Mouse (Mus musculus): ENCODE results near the gene 2010109A12Rik. TPM values are rescaled to one million over a fixed set of nuclear protein-coding genes. Genes with fewer than 3 reads are reported as not detected.

Gene 2010109A12Rik
- polyA plus RNA-seq, 1 experiment from 2014 or later: 0.89 TPM

- Histone ChIP-seq H3K4me2 (no peak overlapping the region), H3K4me3 (no peak overlapping the region), H3K4me1 (no peaks in the 10 kb centered on the region), H3K9me3 (no peaks in the 10 kb centered on the region), H3K27me3 (no peaks in the 10 kb centered on the region), H3K9ac (no peak overlapping the region), H3K27ac (no peak overlapping the region), H3K36me3 (peaks cover 42% of the 10 kb centered on the region)
- no peak for ATAC-seq (ENCODE audit: insufficient number of reproducible peaks, insufficient read depth, low FRiP score, low TSS enrichment, low read depth)
- WGBS: 77% methylated on average over 3 of the region's 3 CpGs
Measured at GRCm38 (mm10) chr5:93189607-93190006, 16.7 kb upstream of the 2010109A12Rik start.

DNA sequence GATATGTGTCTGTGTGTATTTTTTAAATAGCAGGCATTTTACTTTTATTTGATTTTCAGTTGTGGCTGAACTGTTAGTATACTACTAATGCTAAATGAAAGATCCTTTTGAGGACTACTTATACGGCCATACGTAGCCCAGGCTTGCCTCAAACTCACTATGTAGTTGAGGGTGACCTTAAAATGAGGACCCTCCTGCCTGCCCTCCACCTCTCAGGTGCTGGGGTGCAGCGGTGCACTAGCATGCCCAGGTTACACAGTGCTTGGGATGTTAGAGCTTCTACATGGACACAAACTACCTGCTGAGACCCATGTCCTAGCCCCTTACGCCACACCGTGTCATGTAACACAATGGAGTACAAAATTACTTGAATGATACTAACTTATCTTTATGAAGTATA, 15.9 kb upstream of the 2010109A12Rik start:
- Histone ChIP-seq H3K9ac (no peak overlapping the region), H3K36me3 (peaks cover 37% of the 10 kb centered on the region), H3K4me2 (no peak overlapping the region), H3K27me3 (no peaks in the 10 kb centered on the region), H3K27ac (no peak overlapping the region), H3K9me3 (no peaks in the 10 kb centered on the region), H3K4me3 (no peak overlapping the region), H3K4me1 (no peaks in the 10 kb centered on the region)
- no peak for ATAC-seq (ENCODE audit: insufficient number of reproducible peaks, insufficient read depth, low FRiP score, low TSS enrichment, low read depth)
- 93% methylated on average over 5 of the region's 5 CpGs for WGBS

DNA sequence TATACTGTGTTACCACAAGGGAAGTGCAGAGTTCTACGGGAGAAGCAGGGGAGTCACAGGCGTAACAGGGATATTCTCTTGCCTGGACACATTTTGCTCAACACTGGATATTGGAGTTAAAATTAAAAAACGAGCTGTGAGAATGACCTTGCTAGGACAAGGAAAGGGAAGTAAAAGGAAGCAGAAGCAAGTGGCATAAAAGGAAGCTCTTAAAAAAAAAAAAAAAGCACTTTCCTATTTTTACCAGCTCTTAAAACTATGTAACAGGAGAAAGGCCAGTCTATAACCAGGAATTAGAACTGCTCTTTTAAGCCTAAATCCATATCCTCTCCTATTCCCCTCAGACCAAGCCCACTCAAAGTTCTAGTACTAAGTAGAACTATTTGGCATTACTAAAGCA, 8.1 kb upstream of the 2010109A12Rik start:
- Histone ChIP-seq H3K4me1 (peaks cover 13% of the 10 kb centered on the region), H3K9me3 (no peaks in the 10 kb centered on the region), H3K27me3 (no peaks in the 10 kb centered on the region), H3K9ac (no peak overlapping the region), H3K27ac (no peak overlapping the region), H3K4me3 (no peak overlapping the region), H3K4me2 (no peak overlapping the region), H3K36me3 (peaks cover 36% of the 10 kb centered on the region)
- 93% methylated on average over 3 of the region's 3 CpGs for WGBS
- no peak for ATAC-seq (ENCODE audit: insufficient number of reproducible peaks, insufficient read depth, low FRiP score, low TSS enrichment, low read depth)

GRCm38 (mm10) chr5:93201181-93201580, 5.1 kb upstream of the 2010109A12Rik start:
- Histone ChIP-seq H3K4me1 (peaks cover 20% of the 10 kb centered on the region), H3K9ac (no peak overlapping the region), H3K9me3 (no peaks in the 10 kb centered on the region), H3K27me3 (no peaks in the 10 kb centered on the region), H3K27ac (no peak overlapping the region), H3K4me3 (no peak overlapping the region), H3K36me3 (peaks cover 36% of the 10 kb centered on the region), H3K4me2 (no peak overlapping the region)
- 29% methylated on average over 1 of the region's 1 CpGs for WGBS
- no peak for ATAC-seq (ENCODE audit: insufficient number of reproducible peaks, insufficient read depth, low FRiP score, low TSS enrichment, low read depth)

- Histone ChIP-seq H3K9me3 (no peaks in the 10 kb centered on the region), H3K4me1 (peaks cover 20% of the 10 kb centered on the region), H3K4me3 (peak overlapping the region; percentile 90), H3K27me3 (no peaks in the 10 kb centered on the region), H3K4me2 (peak overlapping the region; percentile 86), H3K9ac (peak overlapping the region; percentile 98), H3K36me3 (peaks cover 8% of the 10 kb centered on the region; the same call in 1 of the 2 replicates), H3K27ac (peak overlapping the region; percentile 95)
- under 1% methylated on average over 42 of the region's 63 CpGs for WGBS
- ATAC-seq (ENCODE audit: insufficient number of reproducible peaks, insufficient read depth, low FRiP score, low TSS enrichment, low read depth): peak; percentile 68
Measured at GRCm38 (mm10) chr5:93205371-93206108, 778 bp upstream of the 2010109A12Rik start.

GRCm38 (mm10) chr5:93207006-93207348, 659 bp downstream of the 2010109A12Rik start:
- H3K4me2 ChIP-seq: peak overlapping the region; percentile 63
- peak overlapping the region; percentile 98 for H3K9ac ChIP-seq
- H3K4me1 ChIP-seq: peaks cover 16% of the 10 kb centered on the region
- no peaks in the 10 kb centered on the region for H3K9me3 ChIP-seq
- H3K36me3 ChIP-seq: no peaks in the 10 kb centered on the region
- ATAC-seq (ENCODE audit: insufficient number of reproducible peaks, insufficient read depth, low FRiP score, low TSS enrichment, low read depth): peak; percentile 23; the same call in 1 of the 2 replicates
- no peaks in the 10 kb centered on the region for H3K27me3 ChIP-seq
- H3K4me3 ChIP-seq: peak overlapping the region; percentile 90
- WGBS: 4% methylated on average over 6 of the region's 6 CpGs
- H3K27ac ChIP-seq: peak overlapping the region; percentile 95

- no peak overlapping the region for H3K9ac ChIP-seq
- H3K4me1 ChIP-seq: peaks cover 16% of the 10 kb centered on the region
- peak overlapping the region; percentile 63 for H3K4me2 ChIP-seq
- H3K9me3 ChIP-seq: no peaks in the 10 kb centered on the region
- no peak overlapping the region for H3K4me3 ChIP-seq
- H3K27me3 ChIP-seq: no peaks in the 10 kb centered on the region
- H3K27ac ChIP-seq: peak overlapping the region; percentile 95
- H3K36me3 ChIP-seq: no peaks in the 10 kb centered on the region
- 50% methylated on average over 1 of the region's 1 CpGs for WGBS
- no peak for ATAC-seq (ENCODE audit: insufficient number of reproducible peaks, insufficient read depth, low FRiP score, low TSS enrichment, low read depth)
Measured at GRCm38 (mm10) chr5:93207555-93207954, 1.2 kb downstream of the 2010109A12Rik start.

- ATAC-seq (ENCODE audit: insufficient number of reproducible peaks, insufficient read depth, low FRiP score, low TSS enrichment, low read depth): no peak
- Histone ChIP-seq H3K9me3 (no peaks in the 10 kb centered on the region), H3K36me3 (no peaks in the 10 kb centered on the region), H3K4me1 (no peaks in the 10 kb centered on the region), H3K4me2 (no peak overlapping the region), H3K4me3 (no peak overlapping the region), H3K9ac (no peak overlapping the region), H3K27ac (no peak overlapping the region), H3K27me3 (no peaks in the 10 kb centered on the region)
- 76% methylated on average over 3 of the region's 3 CpGs for WGBS
Measured at GRCm38 (mm10) chr5:93218375-93218774, 12.1 kb downstream of the 2010109A12Rik start.

DNA sequence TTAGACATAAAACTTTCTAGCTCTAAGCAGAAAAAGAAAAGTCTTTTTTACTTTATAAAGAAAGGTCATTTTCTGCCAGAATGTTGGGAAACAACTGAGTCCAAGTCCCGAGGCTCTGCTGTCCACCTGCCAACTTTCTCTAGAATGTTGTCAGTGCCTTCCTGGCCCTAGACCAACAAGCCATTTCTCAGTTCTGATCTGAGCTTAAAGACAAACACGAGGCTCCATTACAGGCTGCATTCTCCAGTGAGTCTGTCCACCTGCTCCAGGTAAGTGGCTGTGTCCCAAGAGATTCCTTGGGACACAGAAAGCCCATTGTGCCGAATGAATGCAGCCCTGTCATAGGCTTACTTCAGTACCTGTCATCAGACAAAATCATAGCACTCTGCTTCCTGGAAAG, 15.3 kb downstream of the 2010109A12Rik start:
- Histone ChIP-seq H3K9ac (no peak overlapping the region), H3K4me3 (no peak overlapping the region), H3K4me1 (peaks cover 2% of the 10 kb centered on the region; the same call in 1 of the 2 replicates), H3K27me3 (no peaks in the 10 kb centered on the region), H3K36me3 (no peaks in the 10 kb centered on the region), H3K4me2 (no peak overlapping the region), H3K27ac (no peak overlapping the region), H3K9me3 (no peaks in the 10 kb centered on the region)
- ATAC-seq (ENCODE audit: insufficient number of reproducible peaks, insufficient read depth, low FRiP score, low TSS enrichment, low read depth): no peak
- WGBS: 64% methylated on average over 3 of the region's 3 CpGs

DNA sequence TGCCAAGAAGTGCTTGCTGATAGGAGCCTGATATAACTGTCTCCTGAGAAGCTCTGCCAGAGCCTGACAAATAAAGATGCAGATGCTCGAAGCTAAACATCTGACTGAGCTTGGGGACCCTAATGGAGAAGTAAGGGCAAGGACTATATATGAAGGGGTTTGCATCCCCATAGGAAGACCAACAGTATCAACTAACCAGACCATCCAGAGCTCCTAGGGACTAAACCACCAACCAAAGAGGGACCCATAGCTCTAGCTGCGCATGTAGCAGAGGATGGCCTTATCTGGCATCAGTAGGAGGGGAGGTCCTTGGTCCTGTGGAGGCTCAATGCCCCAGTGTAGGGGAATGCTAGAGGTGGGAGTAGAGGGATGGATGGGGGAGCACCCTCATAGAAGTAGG, 18.2 kb downstream of the 2010109A12Rik start:
- H3K9ac ChIP-seq: no peak overlapping the region
- WGBS: 75% methylated on average over 2 of the region's 2 CpGs
- H3K4me2 ChIP-seq: no peak overlapping the region
- peaks cover 2% of the 10 kb centered on the region; the same call in 1 of the 2 replicates for H3K4me1 ChIP-seq
- H3K36me3 ChIP-seq: no peaks in the 10 kb centered on the region
- no peaks in the 10 kb centered on the region for H3K27me3 ChIP-seq
- 0 out of 2 replicates have a peak, but pooled peaks cover 7% of the 10 kb centered on the region for H3K9me3 ChIP-seq
- H3K27ac ChIP-seq: no peak overlapping the region
- ATAC-seq (ENCODE audit: insufficient number of reproducible peaks, insufficient read depth, low FRiP score, low TSS enrichment, low read depth): no peak
- H3K4me3 ChIP-seq: no peak overlapping the region

DNA sequence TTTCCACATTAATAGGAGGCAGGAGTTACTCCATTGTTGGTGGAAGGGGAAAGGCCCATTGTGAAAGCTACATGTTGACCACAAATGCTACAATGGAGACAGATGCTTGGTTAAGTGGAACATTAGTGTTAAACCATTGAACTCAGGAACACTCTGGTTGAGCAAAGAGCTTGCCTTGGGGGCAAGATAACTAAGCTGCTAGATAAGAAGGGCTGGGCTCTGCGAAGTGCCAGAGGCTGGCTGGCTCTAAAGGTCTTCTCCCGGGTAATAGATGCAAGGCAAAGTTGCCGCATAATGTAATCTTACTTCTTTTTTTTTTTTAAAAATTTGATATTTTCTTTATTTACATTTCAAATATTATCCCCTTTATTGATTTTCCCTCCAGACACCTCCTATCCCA, 20.8 kb downstream of the 2010109A12Rik start:
- Histone ChIP-seq H3K4me3 (no peak overlapping the region), H3K27ac (no peak overlapping the region), H3K4me2 (no peak overlapping the region), H3K9ac (no peak overlapping the region), H3K9me3 (0 out of 2 replicates have a peak, but pooled peaks cover 7% of the 10 kb centered on the region), H3K4me1 (peaks cover 2% of the 10 kb centered on the region; the same call in 1 of the 2 replicates), H3K36me3 (no peaks in the 10 kb centered on the region), H3K27me3 (no peaks in the 10 kb centered on the region)
- 82% methylated on average over 3 of the region's 3 CpGs for WGBS
- no peak for ATAC-seq (ENCODE audit: insufficient number of reproducible peaks, insufficient read depth, low FRiP score, low TSS enrichment, low read depth)

- WGBS: 79% methylated on average over 2 of the region's 2 CpGs
- no peaks in the 10 kb centered on the region for H3K36me3 ChIP-seq
- no peaks in the 10 kb centered on the region for H3K27me3 ChIP-seq
- no peak overlapping the region for H3K4me2 ChIP-seq
- H3K4me1 ChIP-seq: peaks cover 6% of the 10 kb centered on the region; the same call in 1 of the 2 replicates
- H3K9ac ChIP-seq: no peak overlapping the region
- H3K9me3 ChIP-seq: 0 out of 2 replicates have a peak, but pooled peaks cover 7% of the 10 kb centered on the region
- no peak overlapping the region for H3K27ac ChIP-seq
- no peak overlapping the region for H3K4me3 ChIP-seq
- ATAC-seq (ENCODE audit: insufficient number of reproducible peaks, insufficient read depth, low FRiP score, low TSS enrichment, low read depth): no peak
Measured at GRCm38 (mm10) chr5:93229527-93229926, 23.2 kb downstream of the 2010109A12Rik start.

All from embryonic facial prominence, embryonic 13.5 days (tissue).